Mouse (Mus musculus) pancreas, adult 10 weeks (tissue): ENCODE measurements around the gene Egflam. TPM values are rescaled to one million over a fixed set of nuclear protein-coding genes. Genes with fewer than 3 reads are reported as not detected.

Source experiments
- polyA plus RNA-seq: library from polyadenylated mRNA; stranded (reverse); fragments of 350-450 nt; fragmentation: Illumina TruSeq; extraction: RNeasy Lipid Tissue Mini Kit (QIAGEN cat#74804); gene quantifications from one replicate; pipeline ENCODE4 v1.2.3, GENCODE M21; 2015; ENCODE audit warnings: low read depth, low replicate concordance; ENCODE audit not compliant: insufficient read depth

The Egflam gene
- 3.2 TPM for polyA plus RNA-seq

DNA sequence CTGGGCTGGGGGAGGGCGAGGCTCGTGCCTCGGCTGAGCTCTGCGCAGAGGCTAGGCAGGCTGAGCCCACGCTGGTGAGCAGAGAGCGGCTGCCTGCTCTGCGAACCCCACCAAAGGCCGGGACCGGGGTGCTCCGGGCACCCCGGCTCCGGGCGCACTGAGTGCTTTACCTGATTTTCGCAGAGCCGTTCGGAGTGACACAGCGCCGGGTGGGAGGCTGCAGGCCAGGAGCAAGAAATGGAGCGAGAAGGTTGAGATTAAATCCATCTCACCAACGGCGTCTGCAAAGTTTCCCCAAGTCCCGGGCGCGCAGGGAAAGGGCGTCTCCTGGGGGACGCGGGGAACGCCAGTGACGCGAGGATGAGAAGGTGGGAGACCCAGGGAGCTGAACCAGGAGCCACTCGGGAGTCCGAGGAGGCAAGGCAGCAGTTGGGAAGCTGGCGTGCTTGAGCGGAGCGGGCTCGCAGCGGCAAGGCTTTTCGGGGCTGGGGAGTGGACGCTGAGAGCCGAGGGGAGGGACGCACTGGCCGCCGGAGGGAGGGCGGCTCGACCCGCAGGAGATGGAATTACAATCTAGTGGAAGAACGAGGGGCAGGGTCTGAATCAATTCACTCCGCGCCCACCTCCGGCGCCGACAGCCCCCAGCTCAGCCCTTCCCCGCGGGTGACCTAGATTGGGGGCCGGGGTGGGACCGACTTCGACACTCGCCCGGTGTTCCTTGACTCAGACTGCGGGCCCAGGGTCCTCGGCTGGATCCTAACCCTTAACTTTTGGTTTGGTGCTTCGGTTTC, at the start of gene Egflam:
TSS of gene Egflam (minus strand) at position 578 of the 791 bp plus-strand sequence.

